Mouse (Mus musculus) stomach, embryonic 16.5 days (tissue): Measurements from ENCODE around the gene Tmem231. TPM values are rescaled to one million over a fixed set of nuclear protein-coding genes. Genes with fewer than 3 reads are reported as not detected.

ENCODE experiments used
- ATAC-seq: fragments of 200-750 bp; cut with Nextera tagmentation; 2 replicates; pipeline ENCODE4 v1.8.0; 2017; ENCODE audit warnings: moderate number of reproducible peaks, moderate TSS enrichment; ENCODE audit not compliant: insufficient read depth, low FRiP score
- H3K27ac ChIP-seq: fragments of 300-500 bp; sonication (generic); 2 replicates; pipeline ENCODE4 v1.5.1; 2014; ENCODE audit warnings: low read length
- H3K27me3 ChIP-seq: fragments of 300-500 bp; sonication (generic); 2 replicates; pipeline ENCODE4 v1.6.1; 2014; ENCODE audit warnings: low read length, control low read depth, mixed read lengths; ENCODE audit not compliant: control insufficient read depth, insufficient read depth
- H3K36me3 ChIP-seq: fragments of 300-500 bp; sonication (generic); 2 replicates; pipeline ENCODE4 v1.6.1; 2014; ENCODE audit warnings: low read length; ENCODE audit not compliant: control insufficient read depth, insufficient read depth
- H3K4me1 ChIP-seq: fragments of 300-500 bp; sonication (generic); 2 replicates; pipeline ENCODE4 v1.6.1; 2014; ENCODE audit warnings: low read length, control low read depth, mixed read lengths; ENCODE audit not compliant: control insufficient read depth, insufficient read depth
- H3K4me2 ChIP-seq: fragments of 300-500 bp; sonication (generic); 2 replicates; pipeline ENCODE4 v1.6.1; 2014; ENCODE audit warnings: low read depth, low read length, mixed read lengths
- H3K4me3 ChIP-seq: fragments of 300-500 bp; sonication (generic); replicated peaks from 2 replicates; pipeline ENCODE4 v1.5.1; 2014; ENCODE audit warnings: mild to moderate bottlenecking, low read length
- H3K9ac ChIP-seq: fragments of 300-500 bp; sonication (generic); 2 replicates; pipeline ENCODE4 v1.6.1; 2014; ENCODE audit warnings: low read length
- H3K9me3 ChIP-seq: fragments of 300-500 bp; sonication (generic); replicated peaks from 2 replicates; pipeline ENCODE4 v1.6.1; 2016; ENCODE audit warnings: low read length, control low read depth; ENCODE audit not compliant: control insufficient read depth
- WGBS: fragments of 180-500 bp; shearing (Covaris S2); extraction: QIAGEN DNeasy Blood & Tissue Kit; methylation state at CpG from one replicate; pipeline ENCODE4 v1.1.7; 2014; 5-methylcytosine and 5-hydroxymethylcytosine counted together
- polyA plus RNA-seq: library from polyadenylated mRNA; unstranded; fragments of >200 nt; fragmentation: Nextera tagmentation; extraction: Ambion mirVana; gene quantifications from 2 replicates; pipeline ENCODE4 v1.2.1, GENCODE M21; 2015

Gene Tmem231
- polyA plus RNA-seq, 1 experiment from 2014 or later, result 13.0 TPM

DNA sequence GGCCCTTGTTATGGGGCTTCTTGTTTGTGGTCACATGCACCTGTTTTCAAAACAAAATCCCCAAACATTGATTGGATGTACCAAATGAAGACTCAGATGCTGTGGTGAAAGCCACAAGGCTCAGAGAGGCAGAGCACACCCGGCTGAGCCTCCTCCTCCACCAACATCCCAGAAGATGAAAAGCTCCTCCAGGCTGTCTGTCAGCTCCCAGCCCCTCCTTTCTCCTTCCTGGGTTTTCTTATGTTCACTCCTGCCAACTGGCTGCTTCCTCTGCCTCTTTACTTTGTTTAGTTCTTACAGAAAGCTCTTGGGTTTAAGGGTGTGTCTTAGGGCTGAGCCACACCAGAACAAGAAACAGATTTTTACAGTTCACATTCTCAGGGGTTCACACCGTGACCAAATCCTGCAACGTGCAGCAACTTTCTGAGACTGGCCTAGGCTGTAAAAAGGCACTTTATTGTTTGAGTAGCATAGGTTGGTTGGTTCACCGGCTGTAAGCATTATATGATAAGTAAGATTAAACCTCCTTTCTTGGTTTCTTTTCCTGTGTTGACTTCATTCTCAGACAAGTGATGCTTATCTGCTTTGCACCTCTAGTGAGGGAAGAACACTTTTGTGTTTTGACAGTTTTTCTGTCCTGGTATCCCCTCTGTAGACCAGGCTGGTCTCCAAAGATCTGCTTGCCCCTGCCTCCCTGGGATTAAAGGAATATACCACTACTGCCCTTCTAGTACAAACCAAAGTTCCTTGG is 21.3 kb upstream of the Tmem231 start:
- Histone ChIP-seq H3K27me3 (no peaks in the 10 kb centered on the region), H3K36me3 (peaks cover 11% of the 10 kb centered on the region; the same call in 1 of the 2 replicates), H3K27ac (no peak overlapping the region), H3K9me3 (no peaks in the 10 kb centered on the region), H3K4me1 (no peaks in the 10 kb centered on the region), H3K9ac (no peak overlapping the region), H3K4me3 (no peak overlapping the region), H3K4me2 (no peak overlapping the region)
- 79% methylated on average over 4 of the region's 4 CpGs for WGBS
- no peak for ATAC-seq

DNA sequence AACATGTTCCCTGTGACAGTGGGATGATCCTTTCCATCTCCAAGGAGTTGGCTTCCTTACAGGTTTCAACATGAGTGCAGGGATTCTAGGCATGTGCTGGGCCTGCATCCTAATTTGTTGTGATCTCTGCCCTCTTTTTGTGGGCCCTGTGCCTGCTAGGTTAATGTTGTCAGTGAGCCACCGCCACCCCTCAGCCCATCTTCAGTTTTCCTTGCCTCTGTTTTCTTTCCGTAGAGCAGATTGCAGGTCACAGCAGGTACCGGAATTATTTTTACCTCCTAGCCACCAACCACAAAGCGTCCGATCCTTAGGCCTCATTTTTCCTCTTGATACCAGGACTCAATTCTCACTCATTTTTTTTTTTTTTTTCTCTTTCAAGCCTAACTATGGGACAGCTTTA is 18.3 kb upstream of the Tmem231 start:
- H3K4me1 ChIP-seq, result no peaks in the 10 kb centered on the region
- no peaks in the 10 kb centered on the region for H3K27me3 ChIP-seq
- WGBS, result 95% methylated on average over 5 of the region's 5 CpGs
- peaks cover 11% of the 10 kb centered on the region; the same call in 1 of the 2 replicates for H3K36me3 ChIP-seq
- ATAC-seq, result no peak
- H3K9me3 ChIP-seq, result no peaks in the 10 kb centered on the region
- no peak overlapping the region for H3K4me3 ChIP-seq
- no peak overlapping the region for H3K9ac ChIP-seq
- H3K4me2 ChIP-seq, result no peak overlapping the region
- H3K27ac ChIP-seq, result no peak overlapping the region

DNA sequence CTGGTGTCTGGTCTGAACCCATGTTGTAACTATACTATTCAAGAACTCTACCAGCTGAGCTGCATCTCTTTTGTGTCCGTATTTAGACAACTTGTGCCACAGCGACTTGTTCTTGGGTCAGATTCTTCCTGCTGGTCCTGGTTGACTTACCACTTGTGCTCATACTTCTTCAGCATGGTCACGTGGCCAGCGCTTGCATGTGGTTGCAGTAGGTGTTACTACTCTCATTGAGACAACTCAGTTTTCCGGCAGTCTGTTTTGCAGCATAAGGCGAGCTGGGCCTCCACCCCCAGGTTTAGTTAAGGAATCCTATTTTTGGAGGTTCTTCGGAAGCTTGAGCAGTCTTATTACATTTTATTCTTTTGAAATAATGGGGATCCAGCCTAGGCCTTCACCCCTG is 17.6 kb upstream of the Tmem231 start:
- Histone ChIP-seq H3K9me3 (no peaks in the 10 kb centered on the region), H3K9ac (no peak overlapping the region), H3K27me3 (no peaks in the 10 kb centered on the region), H3K4me2 (no peak overlapping the region), H3K27ac (no peak overlapping the region), H3K4me3 (no peak overlapping the region), H3K4me1 (no peaks in the 10 kb centered on the region), H3K36me3 (peaks cover 8% of the 10 kb centered on the region; the same call in 1 of the 2 replicates)
- no peak for ATAC-seq
- WGBS, result 92% methylated on average over 7 of the region's 7 CpGs

DNA sequence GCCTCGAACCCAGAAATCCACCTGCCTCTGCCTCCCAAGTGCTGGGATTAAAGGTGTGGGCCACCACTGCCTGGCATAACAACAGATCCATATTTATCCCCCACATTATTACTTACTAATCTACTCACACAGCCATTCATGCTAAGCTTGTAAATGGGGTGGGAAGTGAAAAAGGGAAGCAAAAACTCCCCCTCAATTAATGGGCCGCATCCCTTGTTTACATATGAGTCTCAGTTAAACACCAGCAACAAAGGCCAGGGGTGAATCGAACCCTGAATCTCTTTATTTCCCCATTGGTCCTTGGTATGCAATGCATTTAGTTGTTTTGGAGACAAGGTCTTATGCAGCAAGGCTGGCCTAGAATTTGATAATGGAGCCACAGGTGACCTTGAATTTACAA is 17.2 kb upstream of the Tmem231 start:
- Histone ChIP-seq H3K9ac (no peak overlapping the region), H3K4me2 (no peak overlapping the region), H3K4me1 (no peaks in the 10 kb centered on the region), H3K9me3 (no peaks in the 10 kb centered on the region), H3K4me3 (no peak overlapping the region), H3K27ac (no peak overlapping the region), H3K27me3 (no peaks in the 10 kb centered on the region), H3K36me3 (peaks cover 8% of the 10 kb centered on the region; the same call in 1 of the 2 replicates)
- ATAC-seq, result no peak
- WGBS, result 88% methylated on average over 3 of the region's 3 CpGs

DNA sequence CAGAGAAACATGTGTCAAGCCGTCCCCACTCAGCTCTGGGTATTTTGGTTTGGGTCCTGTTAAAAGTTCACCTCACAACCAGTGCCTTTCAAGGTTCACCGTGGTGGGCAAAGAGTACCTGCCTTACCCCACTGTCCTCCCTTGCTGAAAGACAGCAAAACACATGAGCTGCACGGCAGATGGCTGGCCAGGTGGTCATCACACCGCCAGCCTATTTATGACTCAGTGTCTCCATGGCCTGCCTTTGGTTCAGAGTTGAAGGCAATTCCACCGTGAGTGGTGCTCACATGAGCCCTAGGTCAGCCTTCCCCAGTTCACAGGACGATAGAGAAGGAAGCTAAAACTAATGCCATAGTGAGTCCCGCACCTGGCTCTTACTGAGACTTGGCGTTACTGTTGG is 14.3 kb upstream of the Tmem231 start:
- Histone ChIP-seq H3K4me2 (no peak overlapping the region), H3K27ac (no peak overlapping the region), H3K4me1 (no peaks in the 10 kb centered on the region), H3K9ac (no peak overlapping the region), H3K4me3 (no peak overlapping the region), H3K27me3 (no peaks in the 10 kb centered on the region), H3K36me3 (peaks cover 6% of the 10 kb centered on the region; the same call in 1 of the 2 replicates), H3K9me3 (no peaks in the 10 kb centered on the region)
- WGBS, result 88% methylated on average over 8 of the region's 8 CpGs
- ATAC-seq, result no peak

DNA sequence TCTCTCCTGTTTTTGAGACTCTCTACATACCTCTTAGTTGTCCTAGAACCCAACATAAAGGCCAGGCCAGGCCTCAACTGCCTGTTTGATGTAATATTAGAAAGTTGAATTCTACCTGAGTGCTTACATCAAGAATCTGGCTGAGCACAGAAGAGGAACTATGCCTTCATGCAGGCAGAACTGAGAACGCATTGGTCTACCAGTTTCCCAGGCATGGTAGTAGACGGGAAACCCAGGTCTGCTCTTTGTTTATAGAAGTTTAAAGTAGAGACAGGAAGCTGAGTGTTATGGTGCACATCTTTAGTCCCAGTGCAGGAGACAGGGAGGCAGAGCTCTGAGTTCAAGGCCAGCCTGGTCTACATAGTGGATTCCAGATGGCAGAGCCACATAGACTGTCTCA is 13.5 kb upstream of the Tmem231 start:
- H3K4me1 ChIP-seq, result no peaks in the 10 kb centered on the region
- ATAC-seq, result no peak
- no peak overlapping the region for H3K4me3 ChIP-seq
- 75% methylated on average over 2 of the region's 2 CpGs for WGBS
- H3K27ac ChIP-seq, result no peak overlapping the region
- no peaks in the 10 kb centered on the region for H3K27me3 ChIP-seq
- H3K9me3 ChIP-seq, result no peaks in the 10 kb centered on the region
- no peak overlapping the region for H3K9ac ChIP-seq
- 0 out of 2 replicates have a peak, but pooled peaks cover 4% of the 10 kb centered on the region for H3K36me3 ChIP-seq
- no peak overlapping the region for H3K4me2 ChIP-seq

DNA sequence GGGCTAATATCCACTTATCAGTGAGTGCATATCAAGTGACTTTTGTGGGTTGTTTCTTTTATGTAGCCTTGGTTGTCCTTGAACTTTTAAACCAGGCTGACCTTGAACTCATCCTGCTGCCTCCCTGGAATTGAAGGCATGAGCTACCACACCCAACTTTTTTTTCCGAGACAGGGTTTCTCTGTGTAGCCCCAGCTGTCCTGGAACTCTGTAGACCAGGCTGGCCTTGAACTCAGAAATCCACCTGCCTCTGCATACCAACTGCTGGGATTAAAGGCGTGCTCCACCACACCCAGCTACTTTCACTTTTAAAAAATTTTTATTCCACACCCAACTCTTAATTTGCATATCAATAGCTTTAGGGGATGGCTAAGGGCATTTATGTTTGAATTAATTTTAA is 9.9 kb upstream of the Tmem231 start:
- WGBS, result 92% methylated on average over 2 of the region's 2 CpGs
- Histone ChIP-seq H3K27me3 (no peaks in the 10 kb centered on the region), H3K27ac (no peak overlapping the region), H3K9ac (no peak overlapping the region), H3K4me1 (peaks cover 10% of the 10 kb centered on the region), H3K4me3 (no peak overlapping the region), H3K9me3 (no peaks in the 10 kb centered on the region), H3K36me3 (0 out of 2 replicates have a peak, but pooled peaks cover 4% of the 10 kb centered on the region), H3K4me2 (no peak overlapping the region)
- no peak for ATAC-seq

DNA sequence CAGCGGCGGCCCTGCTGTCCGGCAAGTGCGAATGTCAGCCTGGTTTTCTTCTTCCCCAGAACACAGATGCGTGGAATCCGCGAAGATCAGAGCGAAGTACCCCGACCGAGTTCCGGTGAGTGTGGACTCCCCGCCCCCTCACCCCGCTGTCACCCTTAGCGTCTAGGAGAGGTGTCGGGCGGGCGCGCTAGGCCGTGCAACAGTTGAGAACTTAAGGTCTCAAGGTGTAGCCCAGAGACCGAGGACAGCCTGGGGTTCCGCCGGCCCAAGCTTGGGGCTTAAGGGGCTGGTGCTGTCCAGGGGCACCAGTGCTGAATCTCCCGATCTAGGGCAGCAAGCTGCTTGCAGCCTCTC is 7.4 kb upstream of the Tmem231 start:
- Histone ChIP-seq H3K27me3 (no peaks in the 10 kb centered on the region), H3K9ac (peak overlapping the region; percentile 93), H3K4me3 (peak overlapping the region; percentile 100), H3K27ac (peak overlapping the region; percentile 64), H3K36me3 (0 out of 2 replicates have a peak, but pooled peaks cover 4% of the 10 kb centered on the region), H3K9me3 (no peaks in the 10 kb centered on the region), H3K4me1 (peaks cover 10% of the 10 kb centered on the region), H3K4me2 (peak overlapping the region; percentile 95)
- no peak for ATAC-seq
- WGBS, result 0% methylated on average over 23 of the region's 23 CpGs

DNA sequence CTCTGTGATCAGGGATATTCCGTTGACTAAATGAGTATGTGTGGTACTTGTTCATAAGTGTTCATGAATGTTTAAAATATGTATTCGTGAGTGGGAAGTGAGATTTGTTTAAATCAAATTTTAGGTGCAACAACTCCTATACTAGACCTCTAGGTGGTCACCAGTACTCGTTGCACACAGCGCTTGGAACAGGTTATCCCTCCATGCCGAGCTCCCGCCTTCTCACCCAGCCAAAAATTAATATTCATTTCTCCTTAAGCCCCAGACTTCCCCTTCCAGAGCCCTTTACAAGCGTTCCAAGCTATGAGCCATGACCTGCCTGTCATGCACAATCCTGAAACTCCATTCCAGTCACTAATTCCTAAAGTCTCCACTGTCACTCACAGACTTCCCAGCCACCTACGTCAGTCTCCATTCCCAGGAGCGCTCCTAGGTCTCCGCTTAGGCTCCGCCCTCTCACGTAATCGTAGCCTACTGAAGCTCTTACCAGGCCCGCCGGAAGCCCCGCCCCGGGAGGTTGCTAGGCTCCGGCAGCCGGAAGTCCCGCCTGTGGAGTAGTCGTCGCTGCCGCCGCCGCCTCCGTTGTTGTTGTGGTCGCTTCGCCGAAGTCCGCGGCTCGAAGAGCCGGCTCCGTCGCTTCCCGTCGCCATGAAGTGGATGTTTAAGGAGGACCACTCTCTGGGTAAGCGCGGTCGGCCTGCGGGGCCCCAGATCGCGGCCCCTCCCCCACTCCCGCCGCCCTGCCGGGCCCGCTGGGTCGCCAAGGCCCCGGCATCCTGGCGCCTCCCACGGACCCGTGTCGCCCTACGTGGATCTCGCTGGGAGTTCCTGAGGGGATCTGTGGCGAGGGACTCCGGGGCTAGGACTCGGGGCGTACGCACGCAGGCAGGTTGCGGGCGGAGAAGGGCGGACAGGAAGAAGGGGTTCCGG is 6.8 kb upstream of the Tmem231 start, which contains the start of gene Gabarapl2:
TSS of gene Gabarapl2 (plus strand) at position 533 of the 930 bp plus-strand sequence.
- Histone ChIP-seq H3K4me3 (peak within 1 kb of the TSS; percentile 100), H3K4me2 (peak within 1 kb of the TSS; percentile 95), H3K4me1 (peaks cover 10% of the 10 kb centered on the region), H3K9me3 (no peaks in the 10 kb centered on the region), H3K9ac (peak within 1 kb of the TSS; percentile 93), H3K27ac (peak within 1 kb of the TSS; percentile 94), H3K27me3 (no peaks in the 10 kb centered on the region), H3K36me3 (0 out of 2 replicates have a peak, but pooled peaks cover 4% of the 10 kb centered on the region)
- under 1% methylated on average over 62 of the region's 65 CpGs for WGBS
- peak; percentile 97 for ATAC-seq
